Mouse (Mus musculus) hindbrain, embryonic 11.5 days (tissue): ENCODE measurements at regions not wholly inside any gene's neighbourhood (a gene's known extent, or its start where the extent isn't known, plus 50 kb on each side); places are given as distances from the start of the nearest gene placed in this dataset.

Experiments used
- ATAC-seq: fragments of 200-750 bp; cut with Nextera tagmentation; 2 replicates; pipeline ENCODE4 v1.8.0; 2017; ENCODE audit warnings: mild to moderate bottlenecking, moderate TSS enrichment, moderate library complexity; ENCODE audit not compliant: low FRiP score
- DNase-seq: peaks from one replicate; pipeline ENCODE4 v3.0.0-alpha.2; 2015; ENCODE audit warnings: low spot score
- H3K27ac ChIP-seq: fragments of 300-500 bp; sonication (generic); 2 replicates; pipeline ENCODE4 v1.5.1; 2014; ENCODE audit warnings: mild to moderate bottlenecking, low read depth, low read length
- H3K27me3 ChIP-seq: fragments of 300-500 bp; sonication (generic); 2 replicates; pipeline ENCODE4 v1.6.1; 2014; ENCODE audit warnings: mild to moderate bottlenecking, low read length, moderate library complexity, mixed read lengths; ENCODE audit not compliant: control insufficient read depth, insufficient read depth
- H3K36me3 ChIP-seq: fragments of 300-500 bp; sonication (generic); 2 replicates; pipeline ENCODE4 v1.6.1; 2014; ENCODE audit warnings: mild to moderate bottlenecking, low read length, moderate library complexity, mixed read lengths; ENCODE audit not compliant: control insufficient read depth, insufficient read depth
- H3K4me1 ChIP-seq: fragments of 300-500 bp; sonication (generic); replicated peaks from 2 replicates; pipeline ENCODE4 v1.6.1; 2014; ENCODE audit warnings: low read length, mixed read lengths; ENCODE audit not compliant: control insufficient read depth, insufficient read depth
- H3K4me2 ChIP-seq: fragments of 300-500 bp; sonication (generic); replicated peaks from 2 replicates; pipeline ENCODE4 v1.6.1; 2014; ENCODE audit warnings: mild to moderate bottlenecking, low read depth, low read length
- H3K4me3 ChIP-seq: fragments of 300-500 bp; sonication (generic); 2 replicates; pipeline ENCODE4 v1.5.1; 2014; ENCODE audit warnings: low read depth, low read length
- H3K9ac ChIP-seq: fragments of 300-500 bp; sonication (generic); 2 replicates; pipeline ENCODE4 v1.6.1; 2014; ENCODE audit warnings: low read depth, low read length
- H3K9me3 ChIP-seq: fragments of 300-500 bp; sonication (generic); 2 replicates; pipeline ENCODE4 v1.6.1; 2016; ENCODE audit warnings: low read length; ENCODE audit not compliant: control insufficient read depth
- WGBS: fragments of 180-500 bp; shearing (Covaris S2); extraction: QIAGEN DNeasy Blood & Tissue Kit; methylation state at CpG from one replicate; pipeline ENCODE4 v1.1.7; 2014; 5-methylcytosine and 5-hydroxymethylcytosine counted together

GRCm38 (mm10) chr1:151045334-151045733 is 52.1 kb upstream of the Hmcn1 start:
- DNase-seq = no peak
- no peak overlapping the region for H3K4me3 ChIP-seq
- 74% methylated on average over 5 of the region's 5 CpGs for WGBS
- H3K4me2 ChIP-seq = no peak overlapping the region
- no peak for ATAC-seq
- no peaks in the 10 kb centered on the region for H3K27me3 ChIP-seq
- H3K4me1 ChIP-seq = no peaks in the 10 kb centered on the region
- H3K9ac ChIP-seq = no peak overlapping the region
- no peaks in the 10 kb centered on the region for H3K36me3 ChIP-seq
- no peaks in the 10 kb centered on the region for H3K9me3 ChIP-seq
- no peak overlapping the region for H3K27ac ChIP-seq

GRCm38 (mm10) chr1:151046626-151047025 is 53.4 kb upstream of the Hmcn1 start:
- Histone ChIP-seq H3K9me3 (no peaks in the 10 kb centered on the region), H3K36me3 (no peaks in the 10 kb centered on the region), H3K27ac (no peak overlapping the region), H3K4me2 (no peak overlapping the region), H3K27me3 (no peaks in the 10 kb centered on the region), H3K4me3 (no peak overlapping the region), H3K9ac (no peak overlapping the region), H3K4me1 (no peaks in the 10 kb centered on the region)
- no peak for DNase-seq
- ATAC-seq = no peak
- WGBS = 36% methylated on average over 7 of the region's 7 CpGs

- no peak overlapping the region for H3K4me2 ChIP-seq
- H3K36me3 ChIP-seq = no peaks in the 10 kb centered on the region
- no peaks in the 10 kb centered on the region for H3K9me3 ChIP-seq
- H3K27ac ChIP-seq = no peak overlapping the region
- H3K4me3 ChIP-seq = no peak overlapping the region
- H3K4me1 ChIP-seq = no peaks in the 10 kb centered on the region
- ATAC-seq (no peak), DNase-seq (no peak)
- WGBS = 85% methylated on average over 19 of the region's 19 CpGs
- no peak overlapping the region for H3K9ac ChIP-seq
- no peaks in the 10 kb centered on the region for H3K27me3 ChIP-seq
These were observed 56.7 kb upstream of the Hmcn1 start for GRCm38 (mm10) chr1:151049726-151050506.

- DNase-seq (no peak), ATAC-seq (no peak)
- no peak overlapping the region for H3K9ac ChIP-seq
- H3K4me1 ChIP-seq = no peaks in the 10 kb centered on the region
- 95% methylated on average over 3 of the region's 3 CpGs for WGBS
- H3K4me2 ChIP-seq = no peak overlapping the region
- no peaks in the 10 kb centered on the region for H3K27me3 ChIP-seq
- H3K36me3 ChIP-seq = no peaks in the 10 kb centered on the region
- H3K4me3 ChIP-seq = no peak overlapping the region
- no peaks in the 10 kb centered on the region for H3K9me3 ChIP-seq
- no peak overlapping the region for H3K27ac ChIP-seq
These were observed 57.2 kb upstream of the Hmcn1 start for GRCm38 (mm10) chr1:151050507-151050816.

DNA sequence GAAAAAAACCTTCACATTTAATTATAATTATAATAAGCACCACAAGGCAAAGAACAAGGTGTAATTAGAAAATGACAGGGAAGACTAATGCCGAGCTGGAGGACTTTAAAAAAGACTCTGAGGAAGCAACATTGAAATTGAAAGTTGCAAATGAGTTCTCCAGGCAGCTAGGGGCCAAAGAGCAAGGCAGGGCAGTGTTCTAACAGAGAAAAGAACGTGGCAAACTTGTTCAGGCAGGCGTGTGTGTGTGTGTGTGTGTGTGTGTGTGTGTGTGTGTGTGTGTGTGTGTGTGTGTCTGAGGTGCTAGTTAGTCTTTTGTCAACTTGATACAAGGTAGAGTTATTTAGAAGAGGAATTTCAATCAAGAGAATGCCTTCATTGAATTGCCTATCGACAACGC is 60.0 kb upstream of the Hmcn1 start:
- H3K27ac ChIP-seq = no peak overlapping the region
- H3K9me3 ChIP-seq = no peaks in the 10 kb centered on the region
- H3K9ac ChIP-seq = no peak overlapping the region
- no peak overlapping the region for H3K4me2 ChIP-seq
- DNase-seq = no peak
- H3K4me1 ChIP-seq = no peaks in the 10 kb centered on the region
- H3K4me3 ChIP-seq = no peak overlapping the region
- H3K36me3 ChIP-seq = no peaks in the 10 kb centered on the region
- no peaks in the 10 kb centered on the region for H3K27me3 ChIP-seq
- no peak for ATAC-seq
- WGBS = 52% methylated on average over 5 of the region's 5 CpGs

DNA sequence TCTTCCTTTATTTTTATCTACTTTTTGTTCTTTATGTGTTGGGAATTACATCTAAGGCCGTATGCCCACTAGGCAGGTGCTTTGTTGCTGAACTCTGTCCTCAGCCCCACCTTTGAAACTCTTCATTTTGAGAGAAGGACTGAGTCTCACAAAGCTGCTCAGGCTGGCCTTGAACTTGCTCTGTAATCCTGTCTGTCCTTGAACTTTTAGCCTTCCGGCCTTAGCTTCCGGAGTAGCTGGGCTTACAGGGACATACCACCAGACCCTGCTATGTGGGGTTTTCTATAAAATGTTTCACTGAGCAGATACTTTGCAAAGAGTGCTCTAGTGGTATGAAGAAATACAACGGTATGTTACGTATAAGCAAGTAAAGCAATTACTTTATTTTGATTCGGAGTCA is 62.2 kb upstream of the Hmcn1 start:
- DNase-seq = no peak
- no peaks in the 10 kb centered on the region for H3K36me3 ChIP-seq

GRCm38 (mm10) chr1:151059546-151060136 is 66.4 kb upstream of the Hmcn1 start:
- Histone ChIP-seq H3K4me2 (no peak overlapping the region), H3K4me1 (no peaks in the 10 kb centered on the region), H3K36me3 (no peaks in the 10 kb centered on the region), H3K9me3 (no peaks in the 10 kb centered on the region), H3K27ac (no peak overlapping the region), H3K4me3 (no peak overlapping the region), H3K27me3 (no peaks in the 10 kb centered on the region), H3K9ac (no peak overlapping the region)
- 91% methylated on average over 4 of the region's 4 CpGs for WGBS
- ATAC-seq (no peak), DNase-seq (no peak)

More for the DNA sequence above, 62.2 kb upstream of the Hmcn1 start:
- no peak overlapping the region for H3K9ac ChIP-seq
- H3K9me3 ChIP-seq = no peaks in the 10 kb centered on the region
- ATAC-seq = no peak
- WGBS = 91% methylated on average over 6 of the region's 6 CpGs
- H3K4me2 ChIP-seq = no peak overlapping the region
- H3K27ac ChIP-seq = no peak overlapping the region
- no peaks in the 10 kb centered on the region for H3K4me1 ChIP-seq
- H3K27me3 ChIP-seq = no peaks in the 10 kb centered on the region
- H3K4me3 ChIP-seq = no peak overlapping the region

- DNase-seq = no peak
- Histone ChIP-seq H3K27ac (no peak overlapping the region), H3K4me3 (no peak overlapping the region), H3K9ac (no peak overlapping the region), H3K36me3 (no peaks in the 10 kb centered on the region), H3K9me3 (no peaks in the 10 kb centered on the region), H3K4me2 (no peak overlapping the region), H3K27me3 (no peaks in the 10 kb centered on the region), H3K4me1 (no peaks in the 10 kb centered on the region)
- no peak for ATAC-seq
- 76% methylated on average over 9 of the region's 9 CpGs for WGBS
These were observed 71.9 kb upstream of the Hmcn1 start for GRCm38 (mm10) chr1:151065090-151065567.
